Mouse (Mus musculus): ENCODE results near the gene Nop53.
A peak's percentile ranks its signal among the peaks of the same experiment; 100 is the strongest.
"Not testable (repeated sequence)": the region's sequence is repeated elsewhere in the genome, so short reads cannot be mapped to it uniquely, and the experiment has no call there.

Gene Nop53

GRCm38 (mm10) chr7:15920645-15921190 lies 25.2 kb downstream of the Nop53 start:
- no peak for DNase-seq (ENCODE audit: low read depth, low spot score)

GRCm38 (mm10) chr7:15919947-15920346 lies 25.9 kb downstream of the Nop53 start:
- no peak for DNase-seq (ENCODE audit: low read depth, low spot score)

GRCm38 (mm10) chr7:15918371-15918770 lies 27.5 kb downstream of the Nop53 start:
- no peak for DNase-seq (ENCODE audit: low read depth, low spot score)

GRCm38 (mm10) chr7:15916996-15917395 lies 28.9 kb downstream of the Nop53 start:
- DNase-seq (ENCODE audit: low read depth, low spot score) = no peak

GRCm38 (mm10) chr7:15916134-15916723 lies 29.6 kb downstream of the Nop53 start:
- DNase-seq (ENCODE audit: low read depth, low spot score) = no peak

- not testable (repeated sequence) for DNase-seq (ENCODE audit: low read depth, low spot score)
Observed at GRCm38 (mm10) chr7:15915695-15916094, 30.2 kb downstream of the Nop53 start.

- no peak for DNase-seq (ENCODE audit: low read depth, low spot score)
Observed at GRCm38 (mm10) chr7:15914751-15915150, 31.1 kb downstream of the Nop53 start.

GRCm38 (mm10) chr7:15914252-15914651 lies 31.6 kb downstream of the Nop53 start:
- peak; percentile 36 for DNase-seq (ENCODE audit: low read depth, low spot score)

- peak; percentile 50 for DNase-seq (ENCODE audit: low read depth, low spot score)
Observed at GRCm38 (mm10) chr7:15912183-15912582, 33.7 kb downstream of the Nop53 start.

GRCm38 (mm10) chr7:15910521-15910920 lies 35.4 kb downstream of the Nop53 start:
- no peak for DNase-seq (ENCODE audit: low read depth, low spot score)

GRCm38 (mm10) chr7:15907971-15908590 lies 37.8 kb downstream of the Nop53 start:
- no peak for DNase-seq (ENCODE audit: low read depth, low spot score)

GRCm38 (mm10) chr7:15906602-15907001 lies 39.3 kb downstream of the Nop53 start:
- DNase-seq (ENCODE audit: low read depth, low spot score) = no peak

GRCm38 (mm10) chr7:15905861-15906260 lies 40.0 kb downstream of the Nop53 start:
- no peak for DNase-seq (ENCODE audit: low read depth, low spot score)

GRCm38 (mm10) chr7:15901366-15902048 lies 44.4 kb downstream of the Nop53 start:
- DNase-seq (ENCODE audit: low read depth, low spot score) = no peak

GRCm38 (mm10) chr7:15894251-15894650 lies 51.6 kb downstream of the Nop53 start:
- DNase-seq (ENCODE audit: low read depth, low spot score) = no peak
